Mouse (Mus musculus): ENCODE results near the gene Notum. TPM values are rescaled to one million over a fixed set of nuclear protein-coding genes. Genes with fewer than 3 reads are reported as not detected.

Gene Notum
- polyA plus RNA-seq, 1 experiment = 0.19 TPM

DNA sequence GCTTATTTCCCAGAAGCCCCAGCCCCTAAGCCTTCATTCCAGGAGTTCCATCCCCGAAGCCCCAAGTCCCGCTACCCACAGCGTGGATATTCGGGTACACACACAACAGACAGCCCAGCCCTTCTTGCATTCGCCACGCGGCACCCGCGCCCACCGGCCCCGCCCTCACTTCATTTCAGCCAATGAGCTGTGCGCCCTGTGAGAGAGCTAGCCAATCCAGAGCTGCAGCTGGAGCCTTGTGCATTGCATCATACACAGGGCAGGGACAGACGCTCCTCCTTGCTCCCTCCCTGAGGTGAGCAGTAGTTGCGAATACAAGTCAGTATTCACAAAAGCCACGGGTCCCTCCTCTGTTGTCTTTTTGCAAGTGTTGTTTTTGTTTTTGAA, 17.4 kb downstream of the Notum start, which contains the start of gene Pycr1:
Pycr1 (minus strand) TSS at position 169 of the 387 bp plus-strand sequence.
- H3K4me3 ChIP-seq = peak within 1 kb of the TSS; percentile 48
- H3K79me2 ChIP-seq (ENCODE audit: control insufficient read depth, insufficient read depth) = no peaks in the 10 kb centered on the region
- TF ChIP-seq CEBPB (IDR thresholded peaks at IDR 0.05; ENCODE audit: insufficient read depth, poor library complexity, severe bottlenecking) (peak; percentile 96), POLR2A (IDR thresholded peaks at IDR 0.05; ENCODE audit: insufficient read length, low read depth) (peak; percentile 93), SRF (IDR thresholded peaks at IDR 0.05; ENCODE audit: control insufficient read depth, insufficient read length, low read depth) (no peak), POLR2AphosphoS2 (IDR thresholded peaks at IDR 0.05; ENCODE audit: insufficient read length, low read depth) (peak; percentile 92)
- H3ac ChIP-seq (ENCODE audit: control insufficient read depth, insufficient read length) = peak within 1 kb of the TSS; percentile 19
- H3K4me2 ChIP-seq (ENCODE audit: low read depth) = peak within 1 kb of the TSS; percentile 97
- H3K27me3 ChIP-seq (ENCODE audit: control insufficient read depth, insufficient read depth, insufficient read length) = no peaks in the 10 kb centered on the region
- no peaks in the 10 kb centered on the region for H3K36me3 ChIP-seq (ENCODE audit: control insufficient read depth, insufficient read depth)

DNA sequence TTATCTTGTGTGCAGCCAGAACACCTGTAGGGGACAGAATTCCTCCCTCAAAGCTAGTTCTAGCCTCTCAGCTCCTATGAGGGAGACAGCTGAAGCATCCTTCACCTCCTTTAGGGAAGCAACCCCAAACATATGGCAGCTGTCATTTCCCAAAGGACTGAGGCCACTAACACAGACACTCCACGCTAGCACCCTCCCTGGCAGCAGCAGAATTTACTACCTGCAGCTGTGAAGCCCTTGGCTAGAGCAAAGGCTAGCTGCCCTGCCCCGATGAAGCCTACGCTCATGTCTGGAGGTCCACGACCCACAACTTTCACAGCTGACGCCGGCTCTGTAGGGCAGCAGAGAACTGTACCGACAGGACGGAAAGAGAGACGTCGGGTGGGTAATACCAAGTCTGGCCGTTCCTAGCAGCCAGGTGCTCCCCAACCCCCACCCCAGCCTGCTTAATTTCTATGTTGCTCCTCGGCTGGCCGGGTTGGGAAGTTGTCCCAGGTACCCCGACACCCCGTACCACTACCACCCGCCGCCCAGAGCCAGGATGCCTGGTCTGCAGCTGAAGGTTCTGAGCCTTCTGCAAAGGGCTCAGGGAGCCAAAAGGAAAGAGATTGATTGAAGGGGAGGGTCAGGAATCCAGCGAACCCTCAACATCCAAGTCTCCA, 17.9 kb downstream of the Notum start:
- no peaks in the 10 kb centered on the region for H3K27me3 ChIP-seq (ENCODE audit: control insufficient read depth, insufficient read depth, insufficient read length)
- peak overlapping the region; percentile 19 for H3ac ChIP-seq (ENCODE audit: control insufficient read depth, insufficient read length)
- TF ChIP-seq REST (IDR thresholded peaks at IDR 0.05; ENCODE audit: insufficient read depth, insufficient read length) (no peak), POLR2AphosphoS2 (IDR thresholded peaks at IDR 0.05; ENCODE audit: insufficient read length, low read depth) (peak; percentile 63), MYOG (IDR thresholded peaks at IDR 0.05; ENCODE audit: control insufficient read depth in 1 of 3, insufficient read depth in 1 of 3, insufficient read length in 2 of 3, low read depth in 2 of 3) (peak; percentile 25 to 77 (median 61)), E2F4 (IDR thresholded peaks at IDR 0.05; ENCODE audit: insufficient read depth) (no peak), POLR2A (IDR thresholded peaks at IDR 0.05; ENCODE audit: insufficient read length, low read depth) (peak; percentile 54), MYOD1 (IDR thresholded peaks at IDR 0.05; ENCODE audit: control insufficient read depth in 1 of 3, insufficient read length in 2 of 3, low read depth in 2 of 3) (peak in 2 of 3 experiments; percentile 85 to 93), USF1 (IDR thresholded peaks at IDR 0.05; ENCODE audit: low read depth) (no peak), SRF (IDR thresholded peaks at IDR 0.05; ENCODE audit: control insufficient read depth, insufficient read length, low read depth) (no peak), MAX (IDR thresholded peaks at IDR 0.05; ENCODE audit: low read depth) (no peak), TCF12 (IDR thresholded peaks at IDR 0.05; ENCODE audit: insufficient read depth, poor library complexity, severe bottlenecking) (peak; percentile 33), CEBPB (IDR thresholded peaks at IDR 0.05; ENCODE audit: insufficient read depth, poor library complexity, severe bottlenecking) (no peak), TCF3 (IDR thresholded peaks at IDR 0.05; ENCODE audit: insufficient read length, low read depth) (peak; percentile 30)
- H3K79me2 ChIP-seq (ENCODE audit: control insufficient read depth, insufficient read depth) = no peaks in the 10 kb centered on the region
- no peaks in the 10 kb centered on the region for H3K36me3 ChIP-seq (ENCODE audit: control insufficient read depth, insufficient read depth)
- peak overlapping the region; percentile 48 for H3K4me3 ChIP-seq
- H3K4me2 ChIP-seq (ENCODE audit: low read depth) = peak overlapping the region; percentile 97

- Histone ChIP-seq H3K4me3 (peak overlapping the region; percentile 48), H3K27me3 (ENCODE audit: control insufficient read depth, insufficient read depth, insufficient read length) (no peaks in the 10 kb centered on the region), H3K4me2 (ENCODE audit: low read depth) (peak overlapping the region; percentile 97)
Observed at GRCm38 (mm10) chr11:120641869-120642268, 19.1 kb downstream of the Notum start.

DNA sequence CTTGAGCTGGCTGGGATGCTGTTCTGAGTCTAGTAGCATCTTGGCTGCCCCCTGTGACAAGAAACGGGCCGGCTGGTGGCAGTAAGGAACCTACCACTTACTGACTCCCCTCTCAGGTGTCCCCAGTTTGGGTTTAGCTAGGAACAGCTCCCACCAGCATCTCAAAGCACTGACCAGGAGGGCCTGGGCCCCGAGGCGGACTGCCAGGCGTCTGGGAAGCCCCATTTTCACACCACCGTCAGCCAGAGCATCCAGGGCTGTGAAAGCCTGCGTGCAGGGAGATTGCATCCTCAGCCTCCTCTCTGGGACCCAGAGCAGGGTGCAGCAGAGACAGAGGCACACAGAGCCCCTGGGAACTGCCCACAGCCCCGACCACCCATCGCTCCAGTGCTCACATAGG, 19.7 kb downstream of the Notum start:
- Histone ChIP-seq H3K79me2 (ENCODE audit: control insufficient read depth, insufficient read depth) (no peaks in the 10 kb centered on the region), H3K27me3 (ENCODE audit: control insufficient read depth, insufficient read depth, insufficient read length) (no peaks in the 10 kb centered on the region), H3K4me2 (ENCODE audit: low read depth) (no peak overlapping the region), H3ac (ENCODE audit: control insufficient read depth, insufficient read length) (no peak overlapping the region), H3K36me3 (ENCODE audit: control insufficient read depth, insufficient read depth) (no peaks in the 10 kb centered on the region), H3K4me3 (no peak overlapping the region)
- TF ChIP-seq REST (IDR thresholded peaks at IDR 0.05; ENCODE audit: insufficient read depth, insufficient read length) (no peak), MAX (IDR thresholded peaks at IDR 0.05; ENCODE audit: low read depth) (no peak), TCF3 (IDR thresholded peaks at IDR 0.05; ENCODE audit: insufficient read length, low read depth) (no peak), MYOD1 (IDR thresholded peaks at IDR 0.05; ENCODE audit: control insufficient read depth in 1 of 3, insufficient read length in 2 of 3, low read depth in 2 of 3) (no peak), POLR2A (IDR thresholded peaks at IDR 0.05; ENCODE audit: insufficient read length, low read depth) (no peak)

More at GRCm38 (mm10) chr11:120641869-120642268, 19.1 kb downstream of the Notum start:
- no peak overlapping the region for H3ac ChIP-seq (ENCODE audit: control insufficient read depth, insufficient read length)
- no peak for TF ChIP-seq POLR2AphosphoS2 (IDR thresholded peaks at IDR 0.05; ENCODE audit: insufficient read length, low read depth)
- no peak for TF ChIP-seq REST (IDR thresholded peaks at IDR 0.05; ENCODE audit: insufficient read depth, insufficient read length)
- TF ChIP-seq SRF (IDR thresholded peaks at IDR 0.05; ENCODE audit: control insufficient read depth, insufficient read length, low read depth) = no peak
- no peak for TF ChIP-seq TCF3 (IDR thresholded peaks at IDR 0.05; ENCODE audit: insufficient read length, low read depth)
- TF ChIP-seq MYOD1 (IDR thresholded peaks at IDR 0.05; ENCODE audit: control insufficient read depth in 1 of 3, insufficient read length in 2 of 3, low read depth in 2 of 3) = no peak
- TF ChIP-seq MYOG (IDR thresholded peaks at IDR 0.05; ENCODE audit: control insufficient read depth in 1 of 3, insufficient read depth in 1 of 3, insufficient read length in 2 of 3, low read depth in 2 of 3) = no peak
- no peak for TF ChIP-seq E2F4 (IDR thresholded peaks at IDR 0.05; ENCODE audit: insufficient read depth)
- TF ChIP-seq CEBPB (IDR thresholded peaks at IDR 0.05; ENCODE audit: insufficient read depth, poor library complexity, severe bottlenecking) = no peak
- no peak for TF ChIP-seq POLR2A (IDR thresholded peaks at IDR 0.05; ENCODE audit: insufficient read length, low read depth)
- TF ChIP-seq TCF12 (IDR thresholded peaks at IDR 0.05; ENCODE audit: insufficient read depth, poor library complexity, severe bottlenecking) = no peak
- no peak for TF ChIP-seq MAX (IDR thresholded peaks at IDR 0.05; ENCODE audit: low read depth)
- no peak for TF ChIP-seq USF1 (IDR thresholded peaks at IDR 0.05; ENCODE audit: low read depth)
- H3K36me3 ChIP-seq (ENCODE audit: control insufficient read depth, insufficient read depth) = no peaks in the 10 kb centered on the region
- no peaks in the 10 kb centered on the region for H3K79me2 ChIP-seq (ENCODE audit: control insufficient read depth, insufficient read depth)

DNA sequence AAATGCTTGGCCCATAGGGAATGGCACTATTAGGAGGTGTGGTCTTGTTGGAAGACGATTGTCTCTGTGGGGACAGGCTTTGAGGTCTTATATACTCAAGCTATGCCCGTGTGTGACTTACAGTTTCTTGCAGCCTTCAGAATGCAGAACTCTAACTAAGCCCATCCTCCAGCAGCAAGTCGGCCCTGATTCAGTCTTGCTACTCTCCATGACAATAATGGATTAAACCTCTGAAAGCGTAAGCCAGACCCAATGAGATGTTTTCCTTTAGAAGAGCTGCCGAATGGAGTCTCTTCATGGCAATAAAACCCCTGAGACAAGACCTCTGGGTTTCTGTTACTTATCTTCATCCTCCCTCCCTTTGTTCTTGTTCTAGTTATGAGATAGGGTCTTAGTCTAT, 26.2 kb downstream of the Notum start:
- Histone ChIP-seq H3K79me2 (ENCODE audit: control insufficient read depth, insufficient read depth) (peaks cover 30% of the 10 kb centered on the region), H3ac (ENCODE audit: control insufficient read depth, insufficient read length) (no peak overlapping the region), H3K27me3 (ENCODE audit: control insufficient read depth, insufficient read depth, insufficient read length) (no peaks in the 10 kb centered on the region), H3K36me3 (ENCODE audit: control insufficient read depth, insufficient read depth) (no peaks in the 10 kb centered on the region), H3K4me3 (no peak overlapping the region), H3K4me2 (ENCODE audit: low read depth) (no peak overlapping the region)
- TF ChIP-seq MAX (IDR thresholded peaks at IDR 0.05; ENCODE audit: low read depth) (no peak), SRF (IDR thresholded peaks at IDR 0.05; ENCODE audit: control insufficient read depth, insufficient read length, low read depth) (no peak), E2F4 (IDR thresholded peaks at IDR 0.05; ENCODE audit: insufficient read depth) (no peak), MYOD1 (IDR thresholded peaks at IDR 0.05; ENCODE audit: control insufficient read depth in 1 of 3, insufficient read length in 2 of 3, low read depth in 2 of 3) (no peak), POLR2A (IDR thresholded peaks at IDR 0.05; ENCODE audit: insufficient read length, low read depth) (no peak), MYOG (IDR thresholded peaks at IDR 0.05; ENCODE audit: control insufficient read depth in 1 of 3, insufficient read depth in 1 of 3, insufficient read length in 2 of 3, low read depth in 2 of 3) (no peak), CEBPB (IDR thresholded peaks at IDR 0.05; ENCODE audit: insufficient read depth, poor library complexity, severe bottlenecking) (no peak), POLR2AphosphoS2 (IDR thresholded peaks at IDR 0.05; ENCODE audit: insufficient read length, low read depth) (no peak), TCF3 (IDR thresholded peaks at IDR 0.05; ENCODE audit: insufficient read length, low read depth) (no peak), USF1 (IDR thresholded peaks at IDR 0.05; ENCODE audit: low read depth) (no peak), REST (IDR thresholded peaks at IDR 0.05; ENCODE audit: insufficient read depth, insufficient read length) (no peak), TCF12 (IDR thresholded peaks at IDR 0.05; ENCODE audit: insufficient read depth, poor library complexity, severe bottlenecking) (no peak)

All from myocyte (in vitro differentiated cells).